Mouse (Mus musculus) megakaryocyte-erythroid progenitor cell, adult 5 weeks (primary cell): Measurements from ENCODE around the gene Oasl2. TPM values are rescaled to one million over a fixed set of nuclear protein-coding genes. Genes with fewer than 3 reads are reported as not detected.

ENCODE experiments used
- polyA plus RNA-seq: library from polyadenylated mRNA; stranded (reverse); fragments of >175 nt; gene quantifications from 2 replicates; pipeline ENCODE4 v1.2.3, GENCODE M21; 2012

Oasl2 gene
- polyA plus RNA-seq, result 6.6 and 8.3 TPM in 2 replicates

DNA sequence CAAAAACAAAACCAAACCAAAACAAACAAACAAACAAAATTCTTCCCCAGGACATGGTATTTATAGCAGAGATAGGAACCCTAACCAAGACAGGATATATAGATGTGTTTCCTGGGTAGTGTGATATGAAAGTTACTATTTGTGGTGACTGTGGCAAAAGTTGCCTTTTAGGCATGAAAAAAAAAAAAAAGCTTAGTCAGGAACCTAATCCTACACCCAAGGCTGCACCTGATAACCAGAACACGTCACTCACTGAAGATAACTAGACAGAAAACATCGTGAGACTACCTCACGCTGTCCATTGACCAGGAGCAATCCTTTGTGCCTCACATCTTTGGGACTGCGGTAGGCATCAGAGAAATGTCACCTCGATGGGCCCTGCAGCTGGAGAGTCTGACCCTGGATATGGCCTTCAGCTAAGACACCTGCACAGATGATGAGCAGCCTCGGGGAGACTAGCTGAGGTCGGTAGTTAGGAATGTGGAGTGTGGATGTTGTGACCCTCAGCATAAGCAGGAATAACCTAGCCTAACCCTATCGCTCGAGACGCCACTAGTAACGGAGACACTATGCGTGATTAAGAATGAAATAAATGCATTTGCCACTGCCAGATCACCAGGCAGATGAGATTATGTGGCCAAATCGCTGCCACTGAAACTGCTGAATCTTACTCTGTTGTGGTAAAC lies at the start of gene Oasl2:
Oasl2 (plus strand) TSS at position 249 of the 686 bp plus-strand sequence.

DNA sequence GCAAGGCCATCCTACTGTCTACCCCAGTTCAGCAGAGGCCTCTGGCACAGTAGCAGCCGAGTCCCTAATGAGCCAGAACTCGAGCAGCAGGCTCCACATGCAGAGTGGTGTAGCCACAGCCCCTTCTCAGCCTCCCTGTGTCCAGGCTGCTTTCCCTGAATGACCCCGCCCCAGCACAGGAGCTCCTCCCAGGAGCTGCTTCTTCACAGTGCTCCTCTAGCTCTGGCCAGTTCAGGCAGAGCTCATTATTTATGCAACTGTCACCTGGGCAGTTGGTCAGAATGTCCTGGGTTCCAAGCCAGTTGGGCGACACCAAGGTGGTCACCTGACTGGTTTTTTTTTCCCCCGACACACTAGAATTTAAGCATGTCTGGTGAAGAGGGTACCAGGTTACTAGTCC lies 43.4 kb upstream of the Oasl2 start, which contains the start of gene 4930519G04Rik:
4930519G04Rik (plus strand) TSS at position 301 of the 400 bp plus-strand sequence.

DNA sequence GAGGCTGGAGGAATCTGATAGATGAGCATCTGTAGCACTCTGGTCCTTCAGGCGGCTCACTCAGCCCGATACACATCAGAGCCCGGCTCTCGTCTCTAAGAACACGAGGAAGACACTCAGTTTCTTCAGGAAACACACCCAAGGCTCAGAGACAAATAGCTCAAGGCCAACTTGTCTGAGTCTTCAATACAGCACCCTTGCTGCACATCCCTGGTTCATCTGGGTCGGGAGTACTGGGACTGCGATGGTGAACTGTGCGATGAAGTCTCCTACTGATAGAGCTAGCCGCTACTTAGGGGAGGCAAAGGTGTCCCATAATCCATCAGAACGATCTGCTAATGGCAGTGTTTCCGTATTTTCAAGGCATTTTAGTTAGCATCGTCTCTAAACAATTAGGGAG lies 38.2 kb upstream of the Oasl2 start, which contains the start of gene Gm9936:
Gm9936 (minus strand) TSS at position 101 of the 400 bp plus-strand sequence.

DNA sequence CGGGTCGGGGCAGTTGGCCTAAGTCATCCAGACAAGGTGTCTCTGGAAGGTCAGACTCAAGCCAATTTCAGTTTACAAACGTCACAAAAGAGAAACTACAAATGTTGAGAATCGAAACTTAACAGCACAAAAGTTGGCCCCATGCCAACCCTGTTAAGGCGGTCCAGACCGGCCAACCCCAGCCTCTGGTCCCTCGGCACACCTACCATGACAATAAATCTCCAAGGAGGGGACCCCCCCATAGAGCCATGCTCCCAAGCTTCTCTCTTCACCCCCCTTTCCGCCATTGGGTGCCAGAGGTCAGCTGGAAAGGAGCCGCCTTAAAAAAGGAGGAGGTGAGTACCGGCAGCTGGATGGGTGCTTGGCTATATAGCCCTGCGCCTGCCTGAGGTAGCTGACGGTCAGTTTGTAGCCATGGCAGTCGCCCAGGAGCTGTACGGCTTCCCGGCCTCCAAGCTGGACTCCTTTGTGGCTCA lies 26.3 kb downstream of the Oasl2 start, which contains the start of gene Oasl1:
Oasl1 (plus strand) TSS at position 243 of the 476 bp plus-strand sequence.

DNA sequence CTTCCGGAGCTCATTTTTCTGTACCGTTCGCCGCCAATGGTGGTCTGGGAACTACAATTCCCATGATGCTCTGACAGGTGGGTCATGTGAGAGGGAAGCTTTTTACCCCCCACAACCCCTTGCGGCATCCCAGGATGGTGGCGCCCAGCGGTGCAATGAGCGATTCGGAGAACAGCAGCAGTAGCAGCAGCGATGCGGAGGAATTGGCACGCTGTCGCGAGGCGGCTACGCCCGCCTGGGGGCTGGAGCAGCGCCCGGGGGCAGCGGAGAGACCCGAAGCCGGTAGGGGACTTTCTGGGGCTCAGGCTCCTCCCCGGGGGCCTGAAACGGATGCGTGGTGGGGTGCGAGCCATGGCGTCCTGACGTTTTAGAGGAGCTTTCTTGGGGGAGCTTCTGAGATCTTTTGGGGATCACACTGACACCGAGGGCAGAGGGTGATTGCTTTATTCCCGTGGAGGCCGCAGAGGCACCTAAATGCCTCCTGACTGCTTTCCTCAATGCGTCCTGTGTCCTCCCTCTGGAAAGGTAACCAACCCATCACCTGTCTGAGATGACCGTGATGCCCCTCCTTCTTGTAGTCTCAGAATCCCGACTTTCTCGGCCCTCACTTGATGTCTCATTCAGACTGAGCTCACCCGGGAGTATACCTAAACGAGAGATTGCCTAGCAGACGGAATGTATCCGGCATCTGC lies 45.5 kb downstream of the Oasl2 start, which contains the start of gene 2210016L21Rik:
2210016L21Rik (plus strand) TSS at position 85 of the 692 bp plus-strand sequence.

Other genes starting within 250 kb of the Oasl2 start
- 1.7 and 2.2 TPM in 2 replicates for gene Trpv4, start 238.5 kb upstream of the Oasl2 start, polyA plus RNA-seq
- 98.9 and 101 TPM in 2 replicates for gene Gltp, start 206.0 kb upstream of the Oasl2 start, polyA plus RNA-seq
- 21.8 and 46.2 TPM in 2 replicates for gene Tchp, start 189.2 kb upstream of the Oasl2 start, polyA plus RNA-seq
- 507 and 570 TPM in 2 replicates for gene Ankrd13a, start 122.3 kb upstream of the Oasl2 start, polyA plus RNA-seq
- gene Git2, start 121.4 kb upstream of the Oasl2 start, polyA plus RNA-seq, result 231 and 237 TPM in 2 replicates
- gene 1500011B03Rik, start 73.5 kb upstream of the Oasl2 start, polyA plus RNA-seq, result 69.0 and 76.2 TPM in 2 replicates
- gene 4930519G04Rik, start 43.3 kb upstream of the Oasl2 start, polyA plus RNA-seq, result not detected in 2 replicates
- gene Gm9936, start 38.3 kb upstream of the Oasl2 start, polyA plus RNA-seq, result not detected in 2 replicates
- 18.2 and 23.9 TPM in 2 replicates for gene Oasl1, start 26.3 kb downstream of the Oasl2 start, polyA plus RNA-seq
- 35.8 and 45.5 TPM in 2 replicates for gene 2210016L21Rik, start 45.2 kb downstream of the Oasl2 start, polyA plus RNA-seq
- gene Hnf1a, start 74.2 kb downstream of the Oasl2 start, polyA plus RNA-seq, result 0.18 TPM in 1 of 2 replicates, not detected in the other
- 18.8 and 28.7 TPM in 2 replicates for gene Sppl3, start 114.2 kb downstream of the Oasl2 start, polyA plus RNA-seq
- not detected in 2 replicates for gene Gm10401, start 201.4 kb downstream of the Oasl2 start, polyA plus RNA-seq
- 57.8 and 61.9 TPM in 2 replicates for gene Acads, start 222.4 kb downstream of the Oasl2 start, polyA plus RNA-seq
- gene Unc119b, start 238.0 kb downstream of the Oasl2 start, polyA plus RNA-seq, result 40.0 and 46.4 TPM in 2 replicates